Mouse (Mus musculus): ENCODE results near the gene Mchr1. TPM values are rescaled to one million over a fixed set of nuclear protein-coding genes. Genes with fewer than 3 reads are reported as not detected.

Gene Mchr1
- polyA plus RNA-seq, 1 experiment from 2014 or later, result 0.25 TPM

GRCm38 (mm10) chr15:81236062-81236461 is 763 bp downstream of the Mchr1 start:
- no peak for DNase-seq (ENCODE audit: low spot score)
- 7% methylated on average over 8 of the region's 8 CpGs for WGBS
- Histone ChIP-seq H3K4me1 (peaks cover 17% of the 10 kb centered on the region), H3K36me3 (no peaks in the 10 kb centered on the region), H3K27ac (no peak overlapping the region), H3K4me3 (peak overlapping the region; percentile 49), H3K27me3 (ENCODE audit: low read depth, poor library complexity, severe bottlenecking) (peaks cover 62% of the 10 kb centered on the region), H3K9me3 (replicated peaks) (no peaks in the 10 kb centered on the region)

DNA sequence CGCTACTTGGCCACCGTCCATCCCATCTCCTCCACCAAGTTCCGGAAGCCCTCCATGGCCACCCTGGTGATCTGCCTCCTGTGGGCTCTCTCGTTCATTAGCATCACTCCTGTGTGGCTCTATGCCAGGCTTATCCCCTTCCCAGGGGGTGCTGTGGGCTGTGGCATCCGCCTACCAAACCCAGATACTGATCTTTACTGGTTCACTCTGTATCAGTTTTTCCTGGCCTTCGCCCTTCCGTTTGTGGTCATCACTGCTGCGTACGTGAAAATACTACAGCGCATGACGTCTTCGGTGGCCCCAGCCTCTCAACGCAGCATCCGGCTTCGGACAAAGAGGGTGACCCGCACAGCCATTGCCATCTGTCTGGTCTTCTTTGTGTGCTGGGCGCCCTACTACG is 2.2 kb downstream of the Mchr1 start:
- H3K27ac ChIP-seq, result no peak overlapping the region
- no peaks in the 10 kb centered on the region for H3K9me3 ChIP-seq (replicated peaks)
- no peak for DNase-seq (ENCODE audit: low spot score)
- H3K4me1 ChIP-seq, result peaks cover 17% of the 10 kb centered on the region
- H3K4me3 ChIP-seq, result no peak overlapping the region
- 93% methylated on average over 18 of the region's 18 CpGs for WGBS
- no peaks in the 10 kb centered on the region for H3K36me3 ChIP-seq
- H3K27me3 ChIP-seq (ENCODE audit: low read depth, poor library complexity, severe bottlenecking), result peaks cover 62% of the 10 kb centered on the region

DNA sequence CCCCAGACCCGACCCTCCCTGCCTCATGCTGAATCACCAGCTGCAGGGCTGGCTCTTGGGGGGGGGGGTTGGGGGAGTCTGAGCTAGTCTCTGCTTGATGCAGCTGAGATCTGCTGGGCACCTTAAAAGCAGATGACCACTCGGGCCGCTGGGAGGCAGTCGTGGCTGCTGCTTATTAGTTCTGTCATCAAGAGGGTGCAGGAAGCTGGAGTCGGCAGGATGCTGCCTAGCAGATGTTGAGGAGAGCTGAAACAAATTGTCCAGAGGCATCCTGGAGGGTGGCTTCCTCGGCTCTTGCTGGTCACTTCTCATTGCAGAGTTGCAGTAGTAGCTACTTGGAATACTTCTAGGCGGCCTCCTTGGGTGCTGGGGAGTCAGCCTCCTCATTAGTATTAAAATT is 4.0 kb downstream of the Mchr1 start:
- Histone ChIP-seq H3K27ac (no peak overlapping the region), H3K36me3 (no peaks in the 10 kb centered on the region), H3K4me3 (no peak overlapping the region), H3K27me3 (ENCODE audit: low read depth, poor library complexity, severe bottlenecking) (peaks cover 54% of the 10 kb centered on the region), H3K4me1 (peaks cover 17% of the 10 kb centered on the region), H3K9me3 (replicated peaks) (no peaks in the 10 kb centered on the region)
- 28% methylated on average over 7 of the region's 7 CpGs for WGBS
- peak; percentile 66 for DNase-seq (ENCODE audit: low spot score)

- Histone ChIP-seq H3K27me3 (ENCODE audit: low read depth, poor library complexity, severe bottlenecking) (peaks cover 48% of the 10 kb centered on the region), H3K4me1 (peaks cover 17% of the 10 kb centered on the region), H3K27ac (no peak overlapping the region), H3K4me3 (no peak overlapping the region), H3K9me3 (replicated peaks) (no peaks in the 10 kb centered on the region), H3K36me3 (no peaks in the 10 kb centered on the region)
- WGBS, result 84% methylated on average over 13 of the region's 13 CpGs
- DNase-seq (ENCODE audit: low spot score), result no peak
Observed at GRCm38 (mm10) chr15:81239794-81240343, 4.6 kb downstream of the Mchr1 start.

GRCm38 (mm10) chr15:81246890-81247289 is 11.6 kb downstream of the Mchr1 start:
- peaks cover 11% of the 10 kb centered on the region; the same call in 1 of the 2 replicates for H3K4me1 ChIP-seq
- H3K27ac ChIP-seq, result no peak overlapping the region
- WGBS, result 93% methylated on average over 3 of the region's 3 CpGs
- DNase-seq (ENCODE audit: low spot score), result no peak
- no peaks in the 10 kb centered on the region for H3K27me3 ChIP-seq (ENCODE audit: low read depth, poor library complexity, severe bottlenecking)
- H3K36me3 ChIP-seq, result no peaks in the 10 kb centered on the region
- no peak overlapping the region for H3K4me3 ChIP-seq
- no peaks in the 10 kb centered on the region for H3K9me3 ChIP-seq (replicated peaks)

- no peak overlapping the region for H3K27ac ChIP-seq
- H3K9me3 ChIP-seq (replicated peaks), result no peaks in the 10 kb centered on the region
- DNase-seq (ENCODE audit: low spot score), result no peak
- H3K4me1 ChIP-seq, result peaks cover 14% of the 10 kb centered on the region
- 66% methylated on average over 13 of the region's 13 CpGs for WGBS
- H3K36me3 ChIP-seq, result no peaks in the 10 kb centered on the region
- H3K4me3 ChIP-seq, result no peak overlapping the region
- no peaks in the 10 kb centered on the region for H3K27me3 ChIP-seq (ENCODE audit: low read depth, poor library complexity, severe bottlenecking)
Observed at GRCm38 (mm10) chr15:81247583-81248340, 12.5 kb downstream of the Mchr1 start.

- Histone ChIP-seq H3K27ac (no peak overlapping the region), H3K4me3 (no peak overlapping the region), H3K4me1 (peaks cover 15% of the 10 kb centered on the region), H3K9me3 (replicated peaks) (no peaks in the 10 kb centered on the region), H3K27me3 (ENCODE audit: low read depth, poor library complexity, severe bottlenecking) (no peaks in the 10 kb centered on the region), H3K36me3 (no peaks in the 10 kb centered on the region)
- WGBS, result 90% methylated on average over 4 of the region's 4 CpGs
- DNase-seq (ENCODE audit: low spot score), result no peak
Observed at GRCm38 (mm10) chr15:81248341-81248679, 13.0 kb downstream of the Mchr1 start.

- 87% methylated on average over 4 of the region's 4 CpGs for WGBS
- no peaks in the 10 kb centered on the region for H3K9me3 ChIP-seq (replicated peaks)
- no peak overlapping the region for H3K4me3 ChIP-seq
- peaks cover 15% of the 10 kb centered on the region for H3K4me1 ChIP-seq
- no peaks in the 10 kb centered on the region for H3K27me3 ChIP-seq (ENCODE audit: low read depth, poor library complexity, severe bottlenecking)
- no peak overlapping the region for H3K27ac ChIP-seq
- DNase-seq (ENCODE audit: low spot score), result no peak
- H3K36me3 ChIP-seq, result no peaks in the 10 kb centered on the region
Observed at GRCm38 (mm10) chr15:81248951-81249579, 13.8 kb downstream of the Mchr1 start.

DNA sequence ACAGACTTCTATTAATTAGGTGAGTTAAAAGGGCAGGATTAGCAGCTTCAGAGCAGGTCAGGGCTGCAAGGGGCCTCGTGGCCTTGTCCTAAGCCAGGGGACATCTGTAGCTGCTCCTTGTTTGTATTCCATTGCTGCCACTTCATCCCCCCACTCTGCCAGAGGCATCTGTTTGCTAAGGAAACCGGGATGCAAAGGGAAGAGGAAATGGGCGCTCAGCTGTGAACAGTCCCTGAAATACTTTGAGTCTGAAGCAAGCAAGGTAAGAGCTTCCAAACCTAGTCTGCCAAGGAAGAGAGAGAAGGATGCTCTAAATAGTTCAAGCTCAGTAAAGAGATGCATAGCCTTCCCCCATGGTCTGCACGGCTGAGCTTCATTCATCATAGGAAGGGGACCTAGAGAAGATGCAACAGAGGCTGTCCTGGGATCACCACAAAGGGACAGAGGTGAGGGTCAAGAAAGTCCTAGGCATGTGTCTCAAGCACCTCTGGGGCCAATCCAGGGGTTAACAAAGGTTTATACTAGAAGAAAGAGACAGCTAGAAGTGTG is 17.4 kb downstream of the Mchr1 start:
- DNase-seq (ENCODE audit: low spot score), result no peak
- no peak overlapping the region for H3K4me3 ChIP-seq
- peaks cover 17% of the 10 kb centered on the region for H3K4me1 ChIP-seq
- H3K36me3 ChIP-seq, result no peaks in the 10 kb centered on the region
- no peaks in the 10 kb centered on the region for H3K27me3 ChIP-seq (ENCODE audit: low read depth, poor library complexity, severe bottlenecking)
- H3K27ac ChIP-seq, result no peak overlapping the region
- no peaks in the 10 kb centered on the region for H3K9me3 ChIP-seq (replicated peaks)
- 66% methylated on average over 4 of the region's 4 CpGs for WGBS

- Histone ChIP-seq H3K9me3 (replicated peaks) (no peaks in the 10 kb centered on the region), H3K27ac (no peak overlapping the region), H3K36me3 (no peaks in the 10 kb centered on the region), H3K27me3 (ENCODE audit: low read depth, poor library complexity, severe bottlenecking) (no peaks in the 10 kb centered on the region), H3K4me3 (no peak overlapping the region), H3K4me1 (peaks cover 14% of the 10 kb centered on the region)
- 81% methylated on average over 2 of the region's 2 CpGs for WGBS
- no peak for DNase-seq (ENCODE audit: low spot score)
Observed at GRCm38 (mm10) chr15:81253585-81253984, 18.3 kb downstream of the Mchr1 start.

DNA sequence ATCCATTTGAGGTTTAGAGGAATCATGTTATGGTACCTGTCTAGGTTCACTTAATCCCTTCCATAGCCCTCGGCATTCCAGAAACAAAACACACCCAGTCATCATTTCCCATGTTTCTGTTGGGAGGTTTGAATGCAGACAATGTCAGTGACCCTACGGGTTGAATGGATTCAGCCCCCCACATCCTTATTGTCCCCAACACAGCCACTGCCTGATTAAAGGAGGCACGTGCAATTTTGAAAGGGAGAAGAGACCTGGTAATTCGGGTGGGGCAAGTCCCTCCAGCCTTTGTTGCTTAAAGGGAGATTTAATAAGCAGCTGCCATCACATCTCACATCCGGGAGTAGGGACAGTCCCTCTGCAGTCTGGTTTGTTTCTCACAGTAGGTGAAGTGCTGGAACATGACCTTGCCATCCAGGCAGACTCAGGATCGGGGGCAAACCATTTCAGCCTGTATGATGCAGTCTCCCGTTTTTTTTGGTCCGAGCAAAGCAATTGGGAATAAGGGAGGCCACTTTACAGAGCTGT is 18.9 kb downstream of the Mchr1 start:
- Histone ChIP-seq H3K9me3 (replicated peaks) (no peaks in the 10 kb centered on the region), H3K4me3 (no peak overlapping the region), H3K27me3 (ENCODE audit: low read depth, poor library complexity, severe bottlenecking) (no peaks in the 10 kb centered on the region), H3K4me1 (peaks cover 18% of the 10 kb centered on the region), H3K27ac (no peak overlapping the region), H3K36me3 (no peaks in the 10 kb centered on the region)
- DNase-seq (ENCODE audit: low spot score), result no peak
- 65% methylated on average over 8 of the region's 8 CpGs for WGBS

GRCm38 (mm10) chr15:81255063-81255462 is 19.8 kb downstream of the Mchr1 start:
- Histone ChIP-seq H3K4me1 (peaks cover 18% of the 10 kb centered on the region), H3K9me3 (replicated peaks) (no peaks in the 10 kb centered on the region), H3K27me3 (ENCODE audit: low read depth, poor library complexity, severe bottlenecking) (no peaks in the 10 kb centered on the region), H3K4me3 (no peak overlapping the region), H3K36me3 (no peaks in the 10 kb centered on the region), H3K27ac (no peak overlapping the region)
- DNase-seq (ENCODE audit: low spot score), result no peak
- 75% methylated on average over 6 of the region's 6 CpGs for WGBS

- DNase-seq (ENCODE audit: low spot score), result no peak
- 70% methylated on average over 9 of the region's 9 CpGs for WGBS
- H3K4me3 ChIP-seq, result no peak overlapping the region
- no peaks in the 10 kb centered on the region for H3K9me3 ChIP-seq (replicated peaks)
- peaks cover 13% of the 10 kb centered on the region for H3K4me1 ChIP-seq
- no peaks in the 10 kb centered on the region for H3K36me3 ChIP-seq
- no peak overlapping the region for H3K27ac ChIP-seq
- no peaks in the 10 kb centered on the region for H3K27me3 ChIP-seq (ENCODE audit: low read depth, poor library complexity, severe bottlenecking)
Observed at GRCm38 (mm10) chr15:81258296-81258695, 23.0 kb downstream of the Mchr1 start.

Measured in limb, embryonic 10.5 days (tissue).